Mouse (Mus musculus): Measurements from ENCODE around the gene Pomt1. TPM values are rescaled to one million over a fixed set of nuclear protein-coding genes. Genes with fewer than 3 reads are reported as not detected.
A peak's percentile ranks its signal among the peaks of the same experiment; 100 is the strongest.

The Pomt1 gene
- polyA plus RNA-seq, 1 experiment from 2014 or later: 24.4 TPM

DNA sequence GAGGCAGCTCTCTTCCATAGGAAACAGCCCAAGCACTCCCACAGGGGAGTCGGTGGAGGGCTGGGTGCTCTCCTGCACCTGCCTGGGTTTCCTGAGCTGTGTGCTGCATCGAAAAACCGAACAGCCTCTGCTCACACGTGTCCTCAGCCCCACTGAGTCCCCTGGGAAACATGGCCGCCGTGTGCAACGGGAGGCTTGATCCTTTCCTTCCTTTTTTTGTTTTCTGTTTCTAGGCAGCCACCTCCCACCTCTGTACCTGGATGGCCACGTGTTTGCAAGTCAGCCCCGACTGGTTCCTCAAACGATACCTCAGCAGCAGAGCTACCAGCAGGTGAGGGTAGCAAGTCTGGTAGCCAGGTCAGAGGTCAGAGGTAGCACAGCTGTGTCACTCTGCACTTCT, 14.3 kb upstream of the Pomt1 start:
- no peak for ATAC-seq (ENCODE audit: borderline replicate concordance, extremely low read depth, low FRiP score, low TSS enrichment)
- no peaks in the 10 kb centered on the region for H3K9me3 ChIP-seq
- 83% methylated on average over 10 of the region's 10 CpGs for WGBS

GRCm38 (mm10) chr2:32235433-32235832, 957 bp upstream of the Pomt1 start:
- 20% methylated on average over 7 of the region's 7 CpGs for WGBS

More for the DNA sequence above, 14.3 kb upstream of the Pomt1 start:
- no peak overlapping the region for H3K4me3 ChIP-seq
- H3K9ac ChIP-seq: no peak overlapping the region
- no peaks in the 10 kb centered on the region for H3K27me3 ChIP-seq
- peaks cover 100% of the 10 kb centered on the region for H3K36me3 ChIP-seq
- no peaks in the 10 kb centered on the region for H3K4me1 ChIP-seq
- no peak overlapping the region for H3K27ac ChIP-seq
- H3K4me2 ChIP-seq: no peak overlapping the region

DNA sequence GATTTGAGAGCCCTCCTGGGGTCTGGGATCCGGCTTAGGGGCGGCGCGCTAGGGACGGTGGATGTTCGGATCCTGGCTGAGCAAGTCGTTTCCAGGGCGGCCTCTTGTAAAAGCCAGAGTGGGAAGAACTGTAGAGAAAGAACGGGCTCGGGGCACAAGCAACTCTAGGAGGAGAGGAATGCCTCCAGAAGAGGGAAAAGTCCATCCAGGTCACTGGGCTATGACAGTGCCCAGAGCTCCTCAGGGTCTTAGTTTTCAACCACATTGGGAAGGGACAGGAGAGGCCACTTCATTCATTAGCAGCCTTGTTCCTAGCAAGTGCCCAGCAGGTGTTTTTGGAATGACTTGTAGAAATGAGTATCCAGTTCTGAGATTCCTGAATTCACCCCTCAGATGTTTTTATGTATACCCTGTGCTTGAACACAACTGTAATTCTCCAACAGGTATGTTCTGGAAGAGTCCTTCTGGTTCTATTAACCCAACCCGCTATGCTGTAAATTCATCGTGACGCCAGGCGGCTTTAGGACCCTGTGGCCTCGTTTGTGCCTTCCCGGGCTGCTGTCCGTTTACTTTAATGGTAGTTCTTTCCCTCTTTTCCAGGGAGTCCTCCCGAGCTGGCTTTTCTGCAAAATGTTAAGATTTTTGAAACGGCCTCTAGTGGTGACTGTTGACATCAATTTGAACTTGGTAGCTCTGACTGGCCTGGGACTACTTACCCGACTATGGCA, 534 bp downstream of the Pomt1 start:
- H3K4me2 ChIP-seq: peak overlapping the region; percentile 71
- peak overlapping the region; percentile 54 for H3K9ac ChIP-seq
- WGBS: under 1% methylated on average over 20 of the region's 20 CpGs
- peaks cover 34% of the 10 kb centered on the region for H3K36me3 ChIP-seq
- peak; percentile 25; the same call in 1 of the 2 replicates for ATAC-seq (ENCODE audit: borderline replicate concordance, extremely low read depth, low FRiP score, low TSS enrichment)
- no peaks in the 10 kb centered on the region for H3K9me3 ChIP-seq
- no peaks in the 10 kb centered on the region for H3K27me3 ChIP-seq
- H3K4me3 ChIP-seq: peak overlapping the region; percentile 73
- peaks cover 23% of the 10 kb centered on the region for H3K4me1 ChIP-seq
- H3K27ac ChIP-seq: peak overlapping the region; percentile 89

More at GRCm38 (mm10) chr2:32235433-32235832, 957 bp upstream of the Pomt1 start:
- Histone ChIP-seq H3K4me1 (peaks cover 23% of the 10 kb centered on the region), H3K4me3 (peak overlapping the region; percentile 73), H3K27ac (peak overlapping the region; percentile 89), H3K4me2 (peak overlapping the region; percentile 71), H3K9ac (peak overlapping the region; percentile 54), H3K36me3 (peaks cover 45% of the 10 kb centered on the region), H3K9me3 (no peaks in the 10 kb centered on the region), H3K27me3 (no peaks in the 10 kb centered on the region)
- no peak for ATAC-seq (ENCODE audit: borderline replicate concordance, extremely low read depth, low FRiP score, low TSS enrichment)

DNA sequence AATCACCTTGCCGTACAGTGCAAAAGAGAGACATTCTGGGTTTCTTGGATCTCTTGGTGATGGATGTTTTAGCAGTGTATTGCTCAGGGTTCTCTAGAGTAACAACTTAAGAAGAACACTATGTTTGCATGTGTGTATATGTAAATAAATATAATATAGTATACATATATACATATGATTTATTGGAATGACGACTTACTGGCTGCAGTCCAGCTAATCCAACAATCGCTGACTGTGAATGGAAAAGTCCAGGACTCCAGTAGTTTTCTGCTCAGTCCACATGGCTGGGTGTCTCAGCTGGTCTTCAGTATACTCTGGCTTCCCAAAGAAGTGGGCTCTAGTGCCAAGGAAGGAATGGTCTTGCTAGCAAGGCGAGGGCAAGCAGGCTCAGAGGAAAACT, 1.2 kb downstream of the Pomt1 start:
- Histone ChIP-seq H3K4me2 (peak overlapping the region; percentile 71), H3K9me3 (no peaks in the 10 kb centered on the region), H3K27me3 (no peaks in the 10 kb centered on the region), H3K27ac (peak overlapping the region; percentile 89; the same call in 1 of the 2 replicates), H3K4me1 (peaks cover 23% of the 10 kb centered on the region), H3K36me3 (peaks cover 33% of the 10 kb centered on the region), H3K9ac (peak overlapping the region; percentile 54), H3K4me3 (peak overlapping the region; percentile 73)
- ATAC-seq (ENCODE audit: borderline replicate concordance, extremely low read depth, low FRiP score, low TSS enrichment): no peak
- WGBS: 30% methylated on average over 4 of the region's 4 CpGs

DNA sequence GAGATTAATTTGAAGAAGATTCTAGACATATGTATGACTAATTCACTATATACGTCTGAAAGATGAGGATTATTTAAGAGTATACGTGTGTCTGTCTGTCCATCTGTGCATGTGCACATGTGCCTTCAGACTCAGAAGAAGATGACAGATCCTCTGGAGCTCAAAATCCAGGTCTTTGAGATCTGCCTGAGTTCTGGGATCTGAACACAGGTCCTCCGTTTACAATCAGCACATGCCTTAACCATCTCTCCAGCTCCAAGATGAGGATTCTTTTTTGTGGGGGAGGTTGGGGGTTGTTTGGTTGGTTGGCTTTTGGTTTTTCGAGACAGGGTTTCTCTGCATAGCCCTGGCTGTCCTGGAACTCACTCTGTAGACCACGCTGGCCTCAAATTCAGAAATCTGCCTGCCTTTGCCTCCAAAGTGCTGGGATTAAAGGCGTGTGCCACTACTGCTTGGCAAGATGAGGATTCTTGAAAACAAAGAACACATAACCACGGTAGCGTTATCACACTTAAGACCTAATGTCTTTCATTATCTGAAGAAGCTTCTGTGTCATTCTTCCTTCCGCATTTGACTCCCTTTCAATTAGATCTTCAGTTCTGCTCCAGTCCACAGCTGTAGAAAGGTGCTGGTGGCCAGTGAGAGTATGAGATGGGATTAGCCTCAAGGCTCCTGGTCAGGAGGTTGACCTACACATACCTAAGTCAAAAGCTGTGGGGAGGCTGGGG, 2.5 kb downstream of the Pomt1 start:
- Histone ChIP-seq H3K9ac (no peak overlapping the region), H3K4me2 (no peak overlapping the region), H3K27ac (no peak overlapping the region), H3K4me3 (no peak overlapping the region), H3K36me3 (peaks cover 20% of the 10 kb centered on the region; the same call in 1 of the 2 replicates), H3K4me1 (peaks cover 23% of the 10 kb centered on the region), H3K9me3 (no peaks in the 10 kb centered on the region), H3K27me3 (no peaks in the 10 kb centered on the region)
- 91% methylated on average over 9 of the region's 9 CpGs for WGBS
- no peak for ATAC-seq (ENCODE audit: borderline replicate concordance, extremely low read depth, low FRiP score, low TSS enrichment)

GRCm38 (mm10) chr2:32240591-32240990, 4.2 kb downstream of the Pomt1 start:
- H3K27me3 ChIP-seq: no peaks in the 10 kb centered on the region
- peaks cover 12% of the 10 kb centered on the region for H3K4me1 ChIP-seq
- 0 out of 2 replicates have a peak, but pooled peaks cover 17% of the 10 kb centered on the region for H3K36me3 ChIP-seq
- H3K4me2 ChIP-seq: no peak overlapping the region
- H3K9ac ChIP-seq: no peak overlapping the region
- no peaks in the 10 kb centered on the region for H3K9me3 ChIP-seq
- 82% methylated on average over 5 of the region's 5 CpGs for WGBS
- H3K27ac ChIP-seq: no peak overlapping the region
- no peak overlapping the region for H3K4me3 ChIP-seq
- ATAC-seq (ENCODE audit: borderline replicate concordance, extremely low read depth, low FRiP score, low TSS enrichment): no peak

GRCm38 (mm10) chr2:32242986-32243385, 6.6 kb downstream of the Pomt1 start:
- H3K9ac ChIP-seq: no peak overlapping the region
- H3K4me2 ChIP-seq: no peak overlapping the region
- H3K36me3 ChIP-seq: peaks cover 21% of the 10 kb centered on the region; the same call in 1 of the 2 replicates
- H3K27ac ChIP-seq: no peak overlapping the region
- WGBS: 76% methylated on average over 4 of the region's 4 CpGs
- no peaks in the 10 kb centered on the region for H3K9me3 ChIP-seq
- H3K4me1 ChIP-seq: peaks cover under 1% of the 10 kb centered on the region
- ATAC-seq (ENCODE audit: borderline replicate concordance, extremely low read depth, low FRiP score, low TSS enrichment): no peak
- no peaks in the 10 kb centered on the region for H3K27me3 ChIP-seq
- no peak overlapping the region for H3K4me3 ChIP-seq

- H3K27me3 ChIP-seq: no peaks in the 10 kb centered on the region
- H3K4me3 ChIP-seq: no peak overlapping the region
- no peak overlapping the region for H3K4me2 ChIP-seq
- H3K27ac ChIP-seq: no peak overlapping the region
- H3K9me3 ChIP-seq: no peaks in the 10 kb centered on the region
- H3K9ac ChIP-seq: no peak overlapping the region
- no peak for ATAC-seq (ENCODE audit: borderline replicate concordance, extremely low read depth, low FRiP score, low TSS enrichment)
- H3K36me3 ChIP-seq: peaks cover 44% of the 10 kb centered on the region
- 80% methylated on average over 4 of the region's 4 CpGs for WGBS
- 0 out of 2 replicates have a peak, but pooled peaks cover under 1% of the 10 kb centered on the region for H3K4me1 ChIP-seq
Measured at GRCm38 (mm10) chr2:32246741-32247140, 10.4 kb downstream of the Pomt1 start.

DNA sequence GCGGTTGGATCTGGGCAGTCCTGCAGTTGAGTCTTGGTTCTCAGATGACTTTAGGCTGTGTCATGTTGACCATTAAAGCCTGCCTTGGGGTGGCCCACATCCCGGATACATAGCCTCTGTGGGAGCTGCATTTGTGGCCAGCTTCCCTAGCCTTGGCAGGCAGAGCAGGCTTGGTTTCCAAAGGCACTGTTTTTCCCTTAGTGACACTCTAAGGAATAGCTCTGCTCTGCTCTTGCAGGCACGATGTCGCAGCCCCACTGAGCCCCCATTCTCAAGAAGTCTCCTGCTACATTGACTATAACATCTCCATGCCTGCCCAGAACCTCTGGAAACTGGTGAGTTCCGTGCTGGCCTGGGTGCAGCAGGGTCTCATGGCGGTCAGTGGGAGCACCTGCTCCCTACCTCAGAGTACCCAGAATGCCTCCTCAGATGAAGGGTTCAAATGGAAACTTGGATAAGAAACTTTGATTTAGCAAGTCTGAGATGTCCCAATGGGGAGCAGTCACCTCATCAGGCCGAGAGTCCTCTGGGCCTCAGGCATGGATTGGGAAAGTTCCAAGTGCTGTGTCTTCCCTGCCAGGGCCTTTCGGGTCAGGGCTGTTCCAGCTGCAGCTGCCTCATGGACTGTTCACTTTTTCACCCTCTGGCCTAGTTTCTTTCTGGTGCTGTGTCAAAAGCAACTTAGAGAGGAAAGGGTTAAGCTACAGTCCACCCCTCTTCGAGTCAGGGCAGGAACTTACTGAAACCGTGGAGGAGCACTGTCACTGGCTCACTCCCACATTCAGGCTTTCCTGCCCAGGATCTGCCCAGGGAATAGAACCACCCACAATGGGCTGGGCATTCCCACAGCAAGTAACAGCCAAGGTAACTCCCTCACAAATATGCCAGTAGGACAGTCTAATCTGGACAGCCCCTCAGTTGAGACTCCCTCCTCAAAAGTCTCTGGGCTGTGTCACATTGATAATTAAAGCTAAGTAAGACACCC, 12.3 kb downstream of the Pomt1 start:
- Histone ChIP-seq H3K4me3 (no peak overlapping the region), H3K36me3 (peaks cover 48% of the 10 kb centered on the region), H3K4me1 (peaks cover 9% of the 10 kb centered on the region), H3K9me3 (no peaks in the 10 kb centered on the region), H3K27ac (no peak overlapping the region), H3K9ac (no peak overlapping the region), H3K27me3 (no peaks in the 10 kb centered on the region), H3K4me2 (no peak overlapping the region)
- ATAC-seq (ENCODE audit: borderline replicate concordance, extremely low read depth, low FRiP score, low TSS enrichment): no peak
- 73% methylated on average over 10 of the region's 10 CpGs for WGBS

GRCm38 (mm10) chr2:32251791-32252527, 15.6 kb downstream of the Pomt1 start:
- Histone ChIP-seq H3K9me3 (no peaks in the 10 kb centered on the region), H3K4me3 (no peak overlapping the region), H3K36me3 (peaks cover 59% of the 10 kb centered on the region), H3K4me2 (no peak overlapping the region), H3K4me1 (peaks cover 9% of the 10 kb centered on the region), H3K27me3 (no peaks in the 10 kb centered on the region), H3K27ac (peak overlapping the region; percentile 45), H3K9ac (no peak overlapping the region; the same call in 1 of the 2 replicates)
- ATAC-seq (ENCODE audit: borderline replicate concordance, extremely low read depth, low FRiP score, low TSS enrichment): no peak; the same call in 1 of the 2 replicates
- WGBS: 64% methylated on average over 12 of the region's 12 CpGs

- ATAC-seq (ENCODE audit: borderline replicate concordance, extremely low read depth, low FRiP score, low TSS enrichment): no peak
- no peak overlapping the region for H3K9ac ChIP-seq
Measured at GRCm38 (mm10) chr2:32252658-32253057, 16.3 kb downstream of the Pomt1 start.

More at GRCm38 (mm10) chr2:32252658-32253057, 16.3 kb downstream of the Pomt1 start:
- Histone ChIP-seq H3K4me3 (no peak overlapping the region), H3K36me3 (peaks cover 62% of the 10 kb centered on the region), H3K4me2 (no peak overlapping the region), H3K4me1 (peaks cover 9% of the 10 kb centered on the region), H3K27ac (peak overlapping the region; percentile 45), H3K27me3 (no peaks in the 10 kb centered on the region), H3K9me3 (no peaks in the 10 kb centered on the region)
- WGBS: 74% methylated on average over 5 of the region's 5 CpGs

Measured in lung, embryonic 15.5 days (tissue).